Mouse (Mus musculus): ENCODE data around the gene Col19a1. TPM values are rescaled to one million over a fixed set of nuclear protein-coding genes. Genes with fewer than 3 reads are reported as not detected.

The Col19a1 gene
- total RNA-seq, 1 experiment from 2014 or later = 0.50 TPM

DNA sequence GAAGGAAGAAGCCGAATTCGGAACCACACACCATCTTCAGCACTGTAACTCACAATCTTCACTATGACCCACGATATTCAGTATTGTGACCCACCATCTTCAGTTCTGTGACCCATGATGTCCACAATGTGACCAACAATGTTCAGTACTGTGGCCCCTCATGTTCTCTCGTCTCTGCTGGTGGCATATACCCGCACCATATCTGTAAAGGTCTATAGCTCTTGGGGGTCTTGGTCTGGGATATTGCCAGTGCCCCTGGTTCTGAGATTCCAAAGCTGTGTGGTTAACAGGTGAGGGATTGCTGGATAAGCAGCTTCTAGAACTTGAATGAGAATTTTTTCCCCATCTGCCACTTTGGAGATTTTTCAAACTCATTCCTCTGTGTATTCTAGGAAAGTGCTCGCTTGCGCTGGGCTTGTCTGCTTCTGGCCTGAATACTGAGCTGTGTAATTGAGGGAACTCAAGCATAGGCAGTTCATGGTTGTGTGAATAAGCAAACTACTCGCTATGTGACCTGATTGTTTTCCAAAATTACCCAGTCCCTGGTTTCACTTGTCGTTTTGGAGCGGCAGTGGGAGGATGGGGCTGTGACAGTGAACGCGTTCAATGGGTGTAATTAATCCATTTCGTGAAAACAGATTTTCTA is 225.2 kb downstream of the Col19a1 start:
- ATAC-seq (replicated peaks in 1 of 2; ENCODE audit: insufficient read depth in 1 of 2, low FRiP score in 2 of 2, low TSS enrichment in 1 of 2, low read depth in 1 of 2, poor library complexity in 2 of 2, severe bottlenecking in 2 of 2) = no peak

DNA sequence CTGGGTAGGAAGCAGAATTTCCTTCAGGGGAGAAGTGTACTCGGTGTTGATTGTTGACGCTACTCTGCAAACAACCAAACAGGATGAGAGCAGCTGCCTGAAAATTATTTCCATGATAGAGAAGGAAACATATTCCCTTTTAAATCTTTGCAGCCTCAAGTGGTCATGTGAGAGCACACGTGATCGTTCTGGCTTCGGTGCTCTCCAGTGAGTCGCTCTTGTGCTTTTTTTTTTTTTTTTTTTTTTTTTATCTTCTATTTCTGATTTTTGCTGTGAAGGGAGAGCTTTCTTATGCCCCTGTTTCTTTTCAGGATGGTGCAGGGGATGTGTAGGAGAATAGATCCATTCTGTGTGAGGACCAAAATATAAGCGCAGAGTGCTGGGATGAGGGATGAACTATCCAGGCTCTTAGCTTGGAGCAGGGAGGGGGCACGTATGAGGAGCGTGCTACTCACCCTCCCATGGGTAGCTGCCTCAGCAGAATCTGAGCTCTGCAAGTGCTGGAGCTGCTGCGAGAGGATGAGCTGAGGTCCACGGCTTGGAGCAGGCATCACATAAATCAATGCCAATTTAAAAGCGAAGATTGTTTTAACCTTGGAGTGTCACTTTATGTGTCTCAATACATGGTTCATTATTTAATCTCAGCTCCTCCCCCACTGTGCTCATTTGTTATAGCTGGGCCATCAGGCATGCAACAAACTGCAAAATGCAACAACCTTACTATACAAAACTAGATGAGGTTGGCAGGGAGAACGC is 237.6 kb downstream of the Col19a1 start:
- ATAC-seq (replicated peaks in 1 of 2; ENCODE audit: insufficient read depth in 1 of 2, low FRiP score in 2 of 2, low TSS enrichment in 1 of 2, low read depth in 1 of 2, poor library complexity in 2 of 2, severe bottlenecking in 2 of 2) = no peak

DNA sequence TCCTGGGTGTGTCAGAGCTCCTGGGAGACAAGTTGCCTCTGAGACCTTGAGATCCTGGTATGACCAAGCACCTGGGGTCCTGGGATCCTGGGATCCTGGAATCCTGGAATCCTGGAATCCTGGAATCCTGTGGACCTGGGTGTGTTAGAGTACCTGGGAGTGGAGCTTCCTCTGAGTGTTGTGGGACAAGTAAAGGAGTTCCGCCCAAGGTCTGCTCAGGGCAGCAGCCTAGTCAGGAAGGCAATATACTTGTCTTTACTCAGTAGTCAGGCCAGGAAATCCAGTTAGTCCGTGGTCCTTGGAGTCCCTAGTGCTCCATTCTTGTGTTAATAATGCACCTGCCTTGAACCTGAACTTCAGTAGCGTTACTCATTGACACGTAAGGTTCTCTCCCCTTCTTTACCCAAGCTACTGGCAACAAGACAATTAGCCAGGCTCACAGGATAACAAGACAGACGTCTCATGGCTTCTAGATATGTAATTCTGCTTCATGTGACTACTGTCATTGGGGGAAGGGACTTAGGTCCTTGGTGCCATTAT is 239.6 kb downstream of the Col19a1 start:
- no peak for ATAC-seq (replicated peaks in 1 of 2; ENCODE audit: insufficient read depth in 1 of 2, low FRiP score in 2 of 2, low TSS enrichment in 1 of 2, low read depth in 1 of 2, poor library complexity in 2 of 2, severe bottlenecking in 2 of 2)

DNA sequence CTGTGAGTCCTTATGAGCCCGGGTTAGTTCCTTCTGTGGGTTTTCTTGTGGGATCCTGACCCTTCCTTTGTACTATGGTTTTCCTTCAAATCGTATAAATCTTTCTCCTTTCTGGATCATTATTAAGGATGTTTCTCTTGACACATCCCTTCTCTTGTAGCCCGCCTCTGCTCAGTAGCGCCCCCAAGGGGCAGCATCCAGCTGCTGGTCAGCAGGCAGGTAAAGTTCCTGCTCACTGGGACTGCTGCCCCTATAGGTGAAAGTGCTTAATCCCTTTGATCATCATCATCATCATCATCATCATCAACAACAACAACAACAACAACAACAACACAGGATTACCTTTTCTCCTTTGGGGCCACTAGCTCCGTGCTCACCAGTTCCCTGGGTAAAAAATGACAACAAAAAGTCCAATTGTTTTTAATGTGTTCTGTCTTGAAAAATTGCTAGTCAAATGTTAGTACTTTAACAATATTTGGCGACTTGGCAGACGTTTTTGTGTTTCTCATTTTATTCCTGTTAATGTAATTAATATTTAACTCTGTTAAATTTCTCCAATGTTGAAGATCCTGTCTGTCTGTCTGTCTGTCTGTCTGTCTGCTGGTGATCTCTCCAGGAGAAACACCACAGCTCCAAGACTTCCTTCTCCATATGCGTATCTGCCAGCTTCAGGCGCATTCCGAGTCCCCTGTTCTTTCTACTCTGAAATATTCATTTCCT is 249.6 kb downstream of the Col19a1 start:
- ATAC-seq (replicated peaks in 1 of 2; ENCODE audit: insufficient read depth in 1 of 2, low FRiP score in 2 of 2, low TSS enrichment in 1 of 2, low read depth in 1 of 2, poor library complexity in 2 of 2, severe bottlenecking in 2 of 2) = no peak

DNA sequence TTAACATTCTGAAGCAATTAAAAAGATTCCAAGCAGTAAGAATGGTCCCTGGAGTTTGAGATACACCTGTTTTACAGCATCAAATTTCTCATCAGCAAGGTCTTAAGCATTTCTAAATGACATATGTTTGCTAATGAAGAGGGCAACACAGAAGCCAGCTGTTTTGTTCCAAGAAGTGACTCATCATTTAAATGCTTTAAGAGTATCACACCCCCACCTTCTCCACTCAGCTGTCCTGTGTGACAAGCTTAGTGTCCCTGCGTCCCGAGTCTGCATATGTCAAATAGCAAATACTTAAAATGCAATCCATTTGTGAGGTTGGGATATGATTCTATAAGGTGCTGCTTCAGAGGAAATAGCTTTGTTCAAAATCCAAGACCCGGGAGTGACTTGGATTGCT is 251.2 kb downstream of the Col19a1 start:
- no peak for ATAC-seq (replicated peaks in 1 of 2; ENCODE audit: insufficient read depth in 1 of 2, low FRiP score in 2 of 2, low TSS enrichment in 1 of 2, low read depth in 1 of 2, poor library complexity in 2 of 2, severe bottlenecking in 2 of 2)

GRCm38 (mm10) chr1:24316961-24317589 is 270.2 kb downstream of the Col19a1 start:
- no peak for ATAC-seq (replicated peaks in 1 of 2; ENCODE audit: insufficient read depth in 1 of 2, low FRiP score in 2 of 2, low TSS enrichment in 1 of 2, low read depth in 1 of 2, poor library complexity in 2 of 2, severe bottlenecking in 2 of 2)

GRCm38 (mm10) chr1:24316490-24316889 is 270.8 kb downstream of the Col19a1 start:
- no peak for ATAC-seq (replicated peaks in 1 of 2; ENCODE audit: insufficient read depth in 1 of 2, low FRiP score in 2 of 2, low TSS enrichment in 1 of 2, low read depth in 1 of 2, poor library complexity in 2 of 2, severe bottlenecking in 2 of 2)

DNA sequence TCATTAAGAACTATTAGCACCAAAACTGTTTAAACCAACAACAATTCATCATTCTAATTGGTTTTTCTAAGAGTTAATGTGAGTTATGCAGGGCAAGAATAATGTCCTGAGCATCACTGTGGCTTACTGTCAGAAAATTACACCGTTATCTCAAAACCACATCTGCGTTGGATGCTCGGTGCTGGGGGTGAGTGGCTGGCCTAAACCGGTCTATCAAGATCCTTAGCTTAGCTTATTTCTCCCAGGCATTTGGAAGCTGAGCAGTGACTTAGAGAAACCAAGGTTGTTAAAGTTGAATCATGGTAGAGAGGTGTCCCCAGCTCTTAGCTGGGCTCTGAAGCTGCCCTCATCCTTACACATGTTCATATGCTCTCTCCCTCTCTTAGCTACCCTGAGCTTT is 276.4 kb downstream of the Col19a1 start:
- ATAC-seq (replicated peaks in 1 of 2; ENCODE audit: insufficient read depth in 1 of 2, low FRiP score in 2 of 2, low TSS enrichment in 1 of 2, low read depth in 1 of 2, poor library complexity in 2 of 2, severe bottlenecking in 2 of 2) = no peak

DNA sequence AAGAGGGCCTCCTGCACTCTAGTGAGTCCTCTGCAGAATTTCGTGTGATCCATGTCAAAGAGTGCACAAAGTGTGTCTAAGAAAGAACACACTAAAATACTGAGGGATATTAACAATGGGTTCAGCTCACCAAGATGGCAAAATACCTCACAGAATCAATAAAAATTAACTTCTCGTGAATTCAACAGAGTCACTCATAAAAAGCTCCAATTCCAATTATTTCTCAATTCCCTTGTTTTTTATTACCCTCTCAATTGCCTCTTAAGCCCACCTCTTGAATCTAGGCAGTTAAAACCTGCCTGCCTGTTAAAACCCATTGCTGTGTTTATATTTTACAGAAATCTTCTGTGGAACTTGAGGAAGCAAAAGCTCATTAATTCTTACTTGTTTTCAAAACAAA is 277.1 kb downstream of the Col19a1 start:
- no peak for ATAC-seq (replicated peaks in 1 of 2; ENCODE audit: insufficient read depth in 1 of 2, low FRiP score in 2 of 2, low TSS enrichment in 1 of 2, low read depth in 1 of 2, poor library complexity in 2 of 2, severe bottlenecking in 2 of 2)

GRCm38 (mm10) chr1:24303077-24303476 is 284.2 kb downstream of the Col19a1 start:
- no peak for ATAC-seq (replicated peaks in 1 of 2; ENCODE audit: insufficient read depth in 1 of 2, low FRiP score in 2 of 2, low TSS enrichment in 1 of 2, low read depth in 1 of 2, poor library complexity in 2 of 2, severe bottlenecking in 2 of 2)

- ATAC-seq (replicated peaks in 1 of 2; ENCODE audit: insufficient read depth in 1 of 2, low FRiP score in 2 of 2, low TSS enrichment in 1 of 2, low read depth in 1 of 2, poor library complexity in 2 of 2, severe bottlenecking in 2 of 2) = peak; percentile 77 to 91
Observed at GRCm38 (mm10) chr1:24302674-24303073, 284.6 kb downstream of the Col19a1 start.

DNA sequence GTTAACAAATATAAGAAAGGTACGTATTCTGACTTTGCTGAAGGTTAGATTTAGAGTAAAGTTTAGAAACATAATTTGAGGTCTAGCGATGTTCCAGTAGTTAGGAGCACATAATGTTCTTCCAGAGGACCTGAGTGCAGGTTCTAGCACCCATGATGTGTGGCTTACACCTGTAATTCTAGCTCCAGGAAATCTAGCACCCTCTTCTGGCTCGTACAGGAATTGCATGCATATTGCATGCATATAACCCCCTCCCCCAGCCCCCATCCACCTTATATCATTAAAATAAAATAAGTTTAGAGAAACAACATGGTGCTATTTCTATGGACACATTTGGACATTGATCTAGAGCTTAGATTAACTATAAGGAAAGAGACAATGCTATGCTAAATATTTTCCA is 286.6 kb downstream of the Col19a1 start:
- no peak for ATAC-seq (replicated peaks in 1 of 2; ENCODE audit: insufficient read depth in 1 of 2, low FRiP score in 2 of 2, low TSS enrichment in 1 of 2, low read depth in 1 of 2, poor library complexity in 2 of 2, severe bottlenecking in 2 of 2)

GRCm38 (mm10) chr1:24294979-24295942 is 292.0 kb downstream of the Col19a1 start:
- ATAC-seq (replicated peaks in 1 of 2; ENCODE audit: insufficient read depth in 1 of 2, low FRiP score in 2 of 2, low TSS enrichment in 1 of 2, low read depth in 1 of 2, poor library complexity in 2 of 2, severe bottlenecking in 2 of 2) = no peak

GRCm38 (mm10) chr1:24292515-24292914 is 294.8 kb downstream of the Col19a1 start:
- no peak for ATAC-seq (replicated peaks in 1 of 2; ENCODE audit: insufficient read depth in 1 of 2, low FRiP score in 2 of 2, low TSS enrichment in 1 of 2, low read depth in 1 of 2, poor library complexity in 2 of 2, severe bottlenecking in 2 of 2)

GRCm38 (mm10) chr1:24286360-24286759 is 300.9 kb downstream of the Col19a1 start:
- no peak for ATAC-seq (replicated peaks in 1 of 2; ENCODE audit: insufficient read depth in 1 of 2, low FRiP score in 2 of 2, low TSS enrichment in 1 of 2, low read depth in 1 of 2, poor library complexity in 2 of 2, severe bottlenecking in 2 of 2)

- no peak for ATAC-seq (replicated peaks in 1 of 2; ENCODE audit: insufficient read depth in 1 of 2, low FRiP score in 2 of 2, low TSS enrichment in 1 of 2, low read depth in 1 of 2, poor library complexity in 2 of 2, severe bottlenecking in 2 of 2)
Observed at GRCm38 (mm10) chr1:24267022-24267421, 320.2 kb downstream of the Col19a1 start.

GRCm38 (mm10) chr1:24261181-24261580 is 326.1 kb downstream of the Col19a1 start:
- no peak for ATAC-seq (replicated peaks in 1 of 2; ENCODE audit: insufficient read depth in 1 of 2, low FRiP score in 2 of 2, low TSS enrichment in 1 of 2, low read depth in 1 of 2, poor library complexity in 2 of 2, severe bottlenecking in 2 of 2)
